Mouse (Mus musculus) C2C12 (cell line): ENCODE data around the gene Etl4.

ENCODE experiments used
- CTCF ChIP-seq: IDR thresholded peaks from one replicate; pipeline ENCODE4 v1.5.1; 2011; ENCODE audit not compliant: control insufficient read depth, insufficient read depth, insufficient read length
- MYOG ChIP-seq: IDR thresholded peaks from one replicate; pipeline ENCODE4 v1.6.1; 2011; ENCODE audit not compliant: control insufficient read depth, insufficient read length; ENCODE audit errors: extremely low read depth
- USF1 ChIP-seq: IDR thresholded peaks from one replicate; pipeline ENCODE4 v1.6.1; 2011; ENCODE audit warnings: low read depth, mild to moderate bottlenecking, control low read depth, moderate library complexity

DNA sequence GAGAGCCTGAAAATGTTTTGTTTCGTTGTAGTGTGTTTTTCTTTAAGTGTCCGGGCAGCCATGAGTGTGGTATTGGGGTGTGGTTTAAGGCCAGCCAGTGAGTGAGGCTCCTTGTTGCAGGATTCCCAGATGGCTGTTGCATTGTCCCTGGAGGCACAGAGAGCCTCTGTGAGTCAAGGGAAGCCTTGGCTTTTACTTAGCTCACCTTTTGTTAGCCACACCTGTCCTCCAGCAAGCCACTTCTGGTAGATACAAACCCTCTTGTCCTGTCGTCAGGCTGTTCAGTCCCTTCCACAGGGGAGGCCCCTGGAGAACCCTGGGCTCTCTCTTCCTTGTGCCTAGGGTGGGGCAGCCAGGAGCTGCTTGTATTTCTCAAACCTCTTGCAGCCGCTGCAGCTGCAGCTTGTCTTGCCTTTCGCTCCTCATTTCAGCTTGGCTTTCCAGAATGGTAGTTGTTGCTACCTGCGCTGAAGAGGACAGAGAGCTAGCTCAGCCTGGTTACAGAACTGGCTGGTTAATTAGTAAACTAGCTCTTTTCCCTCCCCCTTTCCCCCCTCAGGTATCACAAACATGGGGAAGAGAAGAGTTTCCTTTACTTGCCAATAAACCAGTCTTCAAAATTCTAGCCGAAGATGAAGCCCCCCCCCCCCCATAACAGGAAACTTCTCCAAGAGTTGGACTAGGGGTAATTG, 826.9 kb downstream of the Etl4 start:
- TF ChIP-seq CTCF, result no peak
- no peak for TF ChIP-seq USF1
- TF ChIP-seq MYOG, result no peak
